Mouse (Mus musculus) mouse embryonic stem cell (cell line): ENCODE measurements at regions not wholly inside any gene's neighbourhood (a gene's known extent, or its start where the extent isn't known, plus 50 kb on each side); places are given as distances from the start of the nearest gene placed in this dataset.

Experiments
- in situ Hi-C, 2 experiments: fragments of 300-500 bp; cut with MboI; formaldehyde crosslinking; loops; 1 replicate in 1 of 2; 3 replicates in 1 of 2; pipeline ENCODE4 v1.14.3; 2019 to 2020; ENCODE audit warnings: low sequenced_read_pairs in 2 of 2, low pct_unique_long_range_greater_than_20kb in 1 of 2, mixed read lengths in 1 of 2; ENCODE audit not compliant: unreplicated experiment in 1 of 2

- in situ Hi-C loops: no loop called here
Measured at GRCm38 (mm10) chr9:61511436-61511835, 139.3 kb downstream of the Tle3 start.

- in situ Hi-C loops: no loop called here
Measured at GRCm38 (mm10) chr9:61510217-61510893, 138.2 kb downstream of the Tle3 start.

DNA sequence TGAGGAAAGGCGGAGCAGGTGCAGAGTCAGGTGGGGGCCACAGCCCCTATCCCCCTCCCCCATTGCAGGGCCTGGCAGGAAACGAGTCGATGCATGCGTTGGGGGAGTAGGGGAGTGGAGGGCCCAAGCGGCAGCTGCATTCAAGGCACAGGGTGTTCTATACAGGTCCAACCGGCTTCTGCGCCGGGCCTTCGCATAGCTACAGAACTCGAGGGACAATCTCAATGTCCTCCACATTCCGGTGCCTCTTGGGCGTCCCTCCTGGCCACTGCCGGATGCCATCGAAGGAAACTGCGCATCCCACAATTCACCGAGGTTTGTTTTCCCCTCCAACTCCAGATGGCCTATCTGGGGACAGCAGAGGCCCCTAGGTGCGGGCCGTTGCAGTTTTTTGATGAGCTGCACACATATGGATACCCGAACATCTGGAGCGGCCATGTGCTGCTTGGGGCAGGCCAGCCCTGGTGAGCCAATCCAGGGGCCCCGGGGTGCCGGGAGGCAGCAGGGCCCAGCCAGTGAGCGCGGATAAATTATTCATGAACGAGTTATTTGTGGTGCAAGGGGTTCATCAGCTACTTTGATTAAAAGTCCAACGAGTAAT is 137.5 kb downstream of the Tle3 start:
- in situ Hi-C loops: no loop called here

- in situ Hi-C loops: no loop called here
Measured at GRCm38 (mm10) chr9:61509091-61509490, 136.9 kb downstream of the Tle3 start.

- in situ Hi-C loops: no loop called here
Measured at GRCm38 (mm10) chr9:61500851-61501250, 128.7 kb downstream of the Tle3 start.

GRCm38 (mm10) chr9:61492896-61493295 is 120.7 kb downstream of the Tle3 start:
- in situ Hi-C loops: no loop called here

GRCm38 (mm10) chr9:61491131-61491712 is 119.1 kb downstream of the Tle3 start:
- in situ Hi-C loops: no loop called here

GRCm38 (mm10) chr9:61489983-61490382 is 117.8 kb downstream of the Tle3 start:
- in situ Hi-C loops: no loop called here

DNA sequence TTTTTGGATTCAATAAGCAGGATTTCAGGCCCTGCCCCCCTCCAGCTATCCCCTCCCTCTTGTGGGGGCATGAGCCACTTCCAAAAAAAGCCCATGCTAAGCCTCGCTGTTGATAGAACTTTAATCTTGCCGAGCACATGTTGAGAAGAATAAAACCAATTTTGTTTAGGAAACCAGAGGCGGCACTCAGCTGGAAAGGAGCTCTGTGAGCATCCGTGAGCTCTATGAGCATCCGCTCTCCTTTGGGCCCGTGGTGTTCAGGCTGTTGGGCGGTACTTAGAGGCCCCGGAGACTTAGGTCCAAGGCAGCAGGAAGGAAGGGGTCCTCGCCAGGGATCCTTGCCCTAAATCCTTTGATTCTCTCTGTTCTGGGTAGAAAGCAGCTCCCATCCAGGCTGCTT is 117.0 kb downstream of the Tle3 start:
- in situ Hi-C loops: no loop called here

DNA sequence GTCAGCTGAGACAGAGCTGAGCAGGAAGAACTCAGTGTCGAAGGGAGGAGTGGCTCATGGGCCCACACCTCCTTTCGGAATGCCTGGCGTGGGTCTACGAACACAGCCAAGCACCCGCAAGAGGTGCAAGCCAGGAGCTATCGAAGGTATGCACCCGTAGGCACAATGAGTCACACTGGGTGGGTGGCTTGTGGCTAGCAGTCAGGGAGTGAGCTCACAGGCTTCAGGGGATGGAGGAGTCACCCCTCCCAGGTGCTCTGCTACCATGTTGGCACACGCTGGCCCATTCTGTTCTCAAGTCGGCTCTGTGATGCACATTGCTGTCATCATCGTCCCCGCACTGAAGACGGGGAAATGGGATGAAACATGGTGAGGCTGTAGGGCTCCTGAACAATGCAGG is 115.7 kb downstream of the Tle3 start:
- in situ Hi-C loops: no loop called here

GRCm38 (mm10) chr9:61487146-61487545 is 115.0 kb downstream of the Tle3 start:
- in situ Hi-C loops: no loop called here

GRCm38 (mm10) chr9:61484391-61484790 is 112.2 kb downstream of the Tle3 start:
- in situ Hi-C loops: no loop called here

GRCm38 (mm10) chr9:61479626-61480025 is 107.5 kb downstream of the Tle3 start:
- in situ Hi-C loops: no loop called here

DNA sequence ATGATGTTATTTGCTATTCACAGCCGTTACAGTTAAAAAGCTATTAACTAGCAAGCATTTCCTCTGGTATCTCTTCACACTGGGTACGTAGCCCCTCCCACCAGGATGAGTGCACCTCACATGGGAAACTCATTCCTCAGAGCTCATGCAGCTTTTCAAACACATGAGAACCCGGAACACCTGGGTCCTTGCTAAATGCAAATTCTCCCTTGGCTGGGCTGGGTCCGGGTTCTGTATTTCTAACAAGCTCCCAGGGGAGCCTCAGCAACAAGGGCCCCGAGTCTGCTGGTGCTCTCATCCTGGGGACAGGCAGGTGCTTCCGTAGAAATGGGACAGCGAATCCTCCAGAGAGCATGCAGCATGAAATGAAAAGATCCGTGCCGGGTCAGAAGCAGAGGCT is 106.7 kb downstream of the Tle3 start:
- in situ Hi-C loops: no loop called here

GRCm38 (mm10) chr9:61476351-61476750 is 104.2 kb downstream of the Tle3 start:
- in situ Hi-C loops: no loop called here

DNA sequence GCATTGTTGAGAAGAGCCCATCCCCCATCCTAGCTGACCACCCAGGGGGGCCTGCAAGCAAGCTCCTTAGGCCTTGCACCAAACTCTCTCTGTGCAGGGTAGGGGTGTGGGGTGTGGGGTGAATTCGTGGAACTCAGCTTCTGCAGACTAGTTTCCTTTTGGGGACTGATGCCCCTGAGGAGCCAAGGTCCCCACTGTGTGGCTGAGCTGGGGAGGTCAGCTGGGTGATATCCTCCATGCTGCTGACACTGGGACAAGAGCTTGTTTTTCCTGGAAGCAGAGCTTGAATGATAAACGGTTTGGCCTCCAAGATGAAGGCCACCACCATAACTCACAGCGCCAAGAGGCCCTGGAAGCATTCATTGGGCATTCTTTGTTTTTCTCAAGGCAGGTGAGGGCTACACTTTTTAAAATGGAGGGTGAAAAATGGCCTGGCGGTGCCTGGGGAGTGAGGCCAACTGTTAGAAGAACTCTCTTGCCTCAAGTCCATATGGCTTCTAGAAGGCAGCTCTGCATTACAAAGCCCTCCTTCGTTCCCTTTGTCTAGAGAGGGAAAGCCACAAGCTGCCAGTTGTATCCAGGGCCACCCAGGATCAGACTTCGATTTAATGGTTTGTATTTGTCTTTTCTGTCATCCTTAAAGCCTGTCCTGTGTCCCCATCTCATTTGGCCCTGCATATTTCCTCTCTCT is 98.8 kb downstream of the Tle3 start:
- in situ Hi-C loops: no loop called here

DNA sequence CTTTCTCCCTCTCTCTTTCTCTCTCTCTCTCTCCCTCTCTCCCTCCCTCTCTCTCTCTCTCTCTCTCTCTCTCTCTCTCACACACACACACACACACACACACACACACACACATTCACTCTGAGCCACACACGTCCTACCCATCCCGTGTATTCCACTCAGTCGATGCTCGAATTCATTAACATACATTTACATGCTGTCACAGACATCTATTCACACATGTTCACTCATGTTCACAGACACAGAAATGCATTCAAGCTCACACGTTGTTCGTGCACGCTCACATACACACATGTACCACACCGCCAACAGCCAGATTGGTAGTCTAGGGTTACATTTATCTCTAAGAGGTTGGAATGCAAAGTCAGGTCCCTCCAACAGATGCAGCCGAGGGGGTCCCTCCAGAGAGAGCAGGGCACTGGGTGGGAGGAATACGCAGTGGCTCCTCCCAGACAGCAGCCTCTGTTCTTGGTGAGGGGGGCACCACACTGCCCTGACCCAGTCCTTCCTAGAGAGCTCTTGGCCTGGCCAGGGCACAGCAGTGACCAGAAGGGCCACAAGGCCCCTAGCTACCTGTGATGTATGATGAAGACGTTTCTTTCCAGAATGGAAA is 96.8 kb downstream of the Tle3 start:
- in situ Hi-C loops: no loop called here

GRCm38 (mm10) chr9:61468368-61468848 is 96.2 kb downstream of the Tle3 start:
- in situ Hi-C loops: no loop called here
